Mouse (Mus musculus) activated CD4-positive, CD25-positive, alpha-beta regulatory T cell, adult 4 months (primary cell): ENCODE measurements at regions not wholly inside any gene's neighbourhood (a gene's known extent, or its start where the extent isn't known, plus 50 kb on each side); places are given as distances from the start of the nearest gene placed in this dataset.

ENCODE experiments used
- ATAC-seq: one replicate; pipeline ENCODE4 v1.8.0; 2017

GRCm38 (mm10) chr5:74882563-74882962, 162.0 kb downstream of the Chic2 start:
- no peak for ATAC-seq

DNA sequence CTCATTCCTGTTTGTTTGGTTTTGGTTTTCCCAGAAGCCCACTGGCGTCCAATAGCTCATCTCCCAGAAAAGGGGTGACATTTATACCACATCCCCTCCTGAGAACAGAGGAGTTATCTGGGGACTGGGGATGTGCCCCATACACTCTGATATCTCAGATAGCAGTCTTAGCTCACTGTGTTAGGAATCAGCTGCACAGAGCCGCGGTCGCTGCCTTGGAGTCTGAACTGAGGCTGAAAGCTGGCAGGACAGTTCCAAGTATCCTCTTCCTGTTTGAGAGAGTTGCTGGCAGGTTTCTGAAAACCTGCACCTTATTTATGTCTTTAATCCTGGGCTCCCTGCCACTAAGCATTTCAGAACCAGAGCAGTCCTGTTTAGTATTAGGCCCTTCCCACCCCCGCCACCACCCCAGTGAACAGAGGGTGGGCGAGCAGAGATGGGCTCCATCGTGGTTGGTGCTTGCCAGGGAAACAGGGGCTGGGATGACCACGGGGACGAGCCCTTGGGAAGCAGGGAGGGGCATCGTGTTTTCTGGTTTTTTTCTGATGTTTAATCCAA, 163.8 kb downstream of the Chic2 start:
- no peak for ATAC-seq

DNA sequence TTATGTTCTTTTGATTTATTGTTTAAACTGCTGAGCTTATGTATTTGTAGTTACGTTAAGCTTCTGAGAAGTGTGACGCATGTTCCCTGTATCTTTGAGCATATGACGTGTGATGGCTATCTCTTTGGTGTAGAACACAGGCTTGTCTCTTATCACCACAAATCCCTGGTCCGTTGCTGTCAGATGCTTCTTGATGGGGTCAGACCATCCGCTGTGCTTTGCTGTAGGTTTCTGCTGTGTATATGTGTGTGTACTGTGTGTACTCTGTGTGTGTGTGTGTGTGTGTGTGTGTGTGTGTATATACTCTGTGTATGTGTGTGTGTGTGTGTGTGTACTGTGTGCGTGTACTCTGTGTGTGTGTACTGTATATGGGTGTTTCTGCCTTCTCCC, 164.5 kb downstream of the Chic2 start:
- no peak for ATAC-seq

- no peak for ATAC-seq
These were observed 165.2 kb downstream of the Chic2 start for GRCm38 (mm10) chr5:74879098-74880047.

GRCm38 (mm10) chr5:74877595-74877994, 167.0 kb downstream of the Chic2 start:
- ATAC-seq, result no peak

- no peak for ATAC-seq
These were observed 167.4 kb downstream of the Chic2 start for GRCm38 (mm10) chr5:74877185-74877584.

DNA sequence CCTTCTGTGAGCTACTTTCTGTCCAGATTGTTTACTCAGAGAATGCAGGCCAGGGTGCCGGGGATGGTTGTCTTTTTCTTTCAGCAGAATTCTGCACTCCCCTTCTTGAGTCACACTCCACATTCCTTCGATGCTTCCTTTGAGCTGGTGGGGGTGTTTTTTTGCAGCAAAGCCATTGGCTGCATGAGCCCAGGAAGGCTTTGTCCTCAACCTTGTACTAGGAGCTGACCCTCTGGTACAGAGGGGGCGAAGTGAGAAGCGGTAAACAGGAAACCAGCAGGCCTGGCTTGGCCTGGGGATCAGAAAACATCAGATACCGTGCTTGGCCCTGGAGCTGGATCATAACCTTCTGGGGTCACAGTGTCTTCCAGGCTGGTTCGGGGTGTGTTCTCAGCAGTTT, 169.9 kb downstream of the Chic2 start:
- ATAC-seq, result no peak

- no peak for ATAC-seq
These were observed 167.9 kb upstream of the Lnx1 start for GRCm38 (mm10) chr5:74870615-74871014.

DNA sequence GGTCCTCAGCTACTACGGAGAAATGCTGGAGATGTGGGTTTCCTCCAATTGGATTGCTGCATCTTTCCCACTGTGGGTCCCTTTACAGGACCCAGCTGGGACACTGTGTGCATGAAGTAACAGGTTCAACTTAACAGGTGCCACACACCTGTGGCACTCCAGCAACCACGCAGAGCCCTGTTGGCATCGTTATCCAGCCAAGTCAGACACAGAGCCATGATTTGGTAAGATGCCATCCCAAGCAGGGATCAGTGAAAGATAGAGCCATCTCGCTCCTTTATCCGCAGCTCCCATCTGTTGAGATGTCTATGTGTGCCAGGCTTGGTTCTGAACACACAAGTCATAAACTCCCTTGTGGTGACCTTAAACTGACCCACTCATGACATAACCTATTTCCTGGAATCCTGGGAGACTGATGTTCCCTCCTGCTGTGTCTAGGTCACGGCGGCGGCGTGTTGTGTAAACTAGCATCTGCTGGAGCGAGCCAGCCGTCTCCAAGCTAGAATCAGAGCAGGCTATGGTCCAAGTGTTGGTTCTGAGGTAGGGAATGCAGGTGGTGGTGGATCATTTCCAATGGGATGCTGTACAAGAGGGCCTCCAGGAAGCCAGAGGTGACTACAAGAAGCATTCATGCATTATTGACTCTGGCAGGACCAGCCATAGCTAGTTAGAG, 164.5 kb upstream of the Lnx1 start:
- no peak for ATAC-seq

DNA sequence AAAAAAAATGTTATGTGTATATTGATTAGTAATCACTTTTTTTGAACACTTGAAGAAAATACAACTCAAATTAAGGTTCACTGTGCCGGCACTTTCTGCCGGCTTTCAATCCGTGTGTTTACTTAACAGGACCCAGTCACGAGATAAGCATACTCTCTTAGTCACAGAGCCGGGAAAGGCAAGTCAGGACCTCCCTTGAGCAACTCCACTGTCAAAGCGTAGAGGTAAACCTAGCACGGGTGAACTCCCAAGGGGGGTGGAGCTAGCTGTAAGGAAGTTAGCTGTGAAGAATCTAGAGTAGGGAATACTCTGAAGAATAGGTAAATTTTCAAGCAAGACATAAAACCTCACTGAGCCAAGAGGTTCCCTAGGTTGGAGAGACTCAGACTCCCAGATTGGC, 164.0 kb upstream of the Lnx1 start:
- ATAC-seq, result no peak

DNA sequence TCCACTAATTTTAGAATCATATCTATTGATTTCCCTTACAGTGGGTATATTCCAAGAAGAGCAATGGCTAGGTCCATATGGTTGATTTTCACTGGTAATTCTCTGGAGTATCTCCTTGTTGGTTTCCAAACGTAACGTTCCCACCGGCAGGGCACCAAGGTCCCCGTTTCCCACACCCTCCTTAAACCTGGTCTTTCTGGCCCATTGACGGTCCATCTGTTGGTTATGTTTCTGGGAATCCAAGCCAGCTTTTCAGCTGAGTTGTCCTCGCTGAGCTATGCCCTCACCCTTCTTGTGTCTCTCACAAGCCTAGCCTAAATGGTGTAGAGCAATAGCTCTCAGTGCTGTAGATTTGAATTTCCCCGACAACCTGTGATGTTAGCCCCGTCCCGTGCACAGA, 162.7 kb upstream of the Lnx1 start:
- ATAC-seq, result no peak

- ATAC-seq, result no peak
These were observed 161.9 kb upstream of the Lnx1 start for GRCm38 (mm10) chr5:74864540-74865157.

GRCm38 (mm10) chr5:74861297-74861696, 158.6 kb upstream of the Lnx1 start:
- no peak for ATAC-seq

DNA sequence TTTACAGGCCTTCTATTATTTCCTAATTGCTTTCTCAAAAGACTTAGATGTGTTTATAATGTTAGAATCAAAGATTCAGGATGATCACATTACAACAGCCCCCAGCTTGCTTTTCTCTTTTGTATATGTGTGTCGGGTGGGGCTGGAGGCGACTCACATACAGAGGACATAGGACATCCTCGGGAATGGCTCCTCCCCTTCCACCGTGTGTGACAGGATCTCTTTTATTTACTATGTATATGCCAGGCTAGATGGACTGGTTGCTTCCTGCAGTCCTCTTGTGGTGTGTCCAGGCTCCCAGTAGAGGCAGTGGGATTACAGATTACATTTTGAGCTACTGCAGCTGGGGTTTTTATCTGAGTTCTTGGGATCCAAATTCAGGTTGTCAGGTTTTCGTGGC, 155.1 kb upstream of the Lnx1 start:
- no peak for ATAC-seq

DNA sequence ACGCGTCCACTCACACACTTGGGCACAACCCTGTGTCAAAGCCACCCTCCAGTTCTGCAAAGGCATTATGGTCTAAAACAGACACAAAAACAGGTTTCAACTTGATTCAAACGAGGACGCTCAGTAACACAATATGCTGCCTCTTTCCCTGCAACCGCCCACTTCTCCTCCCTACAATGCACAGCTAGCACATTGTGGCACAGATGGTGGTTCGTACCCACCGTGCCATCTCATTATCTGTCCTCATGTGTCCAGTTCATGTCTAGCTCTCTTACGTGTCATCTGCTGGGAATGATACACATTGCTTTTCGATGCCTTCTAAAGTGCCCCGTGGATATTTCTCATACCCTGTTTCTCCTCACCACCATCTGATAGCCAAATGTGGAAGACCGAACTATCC, 154.4 kb upstream of the Lnx1 start:
- no peak for ATAC-seq

- ATAC-seq, result no peak
These were observed 145.1 kb upstream of the Lnx1 start for GRCm38 (mm10) chr5:74847824-74848223.

DNA sequence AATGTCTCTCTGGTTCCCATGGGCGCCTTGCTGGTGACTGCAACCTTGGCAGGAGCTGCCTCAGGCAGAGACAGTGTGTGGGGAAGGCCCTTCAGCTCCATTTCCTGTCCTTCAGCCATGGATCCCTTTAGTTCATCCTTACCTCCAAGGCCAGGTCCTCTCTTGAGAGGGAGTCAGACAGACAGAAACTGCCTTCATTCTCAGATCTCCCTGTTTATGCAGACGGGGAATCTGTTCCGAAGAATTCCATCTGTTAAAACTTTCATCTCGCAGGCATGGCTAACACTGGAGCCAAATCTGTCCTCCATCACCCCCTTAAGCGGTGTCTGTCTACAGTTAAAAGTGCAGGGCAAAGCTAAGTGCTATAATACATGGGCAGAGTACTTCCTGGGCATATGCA, 144.0 kb upstream of the Lnx1 start:
- no peak for ATAC-seq

GRCm38 (mm10) chr5:74834401-74834800, 131.7 kb upstream of the Lnx1 start:
- no peak for ATAC-seq

DNA sequence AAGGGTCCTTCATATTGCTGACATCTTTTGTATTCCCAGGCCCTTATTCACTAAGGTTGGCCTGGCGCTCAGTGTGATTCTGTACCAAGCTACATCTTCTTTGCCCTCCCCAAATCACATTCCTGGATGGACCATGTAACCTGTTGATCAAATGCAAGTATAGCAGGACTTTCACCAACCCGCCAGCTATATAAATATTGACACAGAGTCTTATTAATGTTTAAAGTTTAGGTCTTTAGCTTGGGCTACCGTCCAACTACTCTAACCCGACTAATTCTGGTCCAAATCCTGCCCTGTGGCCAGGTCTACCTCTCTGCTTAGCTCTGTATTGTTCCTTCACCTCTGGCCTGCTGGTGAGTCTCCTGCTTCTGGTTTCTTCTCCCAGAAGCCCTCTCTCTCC, 131.2 kb upstream of the Lnx1 start:
- no peak for ATAC-seq

GRCm38 (mm10) chr5:74832011-74832410, 129.3 kb upstream of the Lnx1 start:
- no peak for ATAC-seq

DNA sequence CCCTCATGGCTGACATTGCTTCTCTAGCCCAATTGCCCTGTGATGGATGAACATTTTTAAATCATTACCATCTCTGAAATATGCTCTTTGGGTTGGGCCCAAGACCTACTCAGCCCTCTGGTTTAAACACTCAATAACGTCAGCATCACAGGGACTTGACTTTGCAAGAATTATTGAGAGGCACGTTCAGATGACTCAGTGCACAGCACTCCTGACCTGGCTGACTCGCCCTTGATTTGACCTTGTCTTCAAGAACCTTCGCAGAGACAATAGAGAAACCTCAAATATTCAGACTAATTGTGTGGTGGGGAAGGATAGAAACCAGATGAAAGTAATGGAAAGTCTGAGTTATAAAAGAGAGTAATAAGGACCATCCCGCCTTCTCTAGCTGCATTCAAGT, 127.9 kb upstream of the Lnx1 start:
- no peak for ATAC-seq

- no peak for ATAC-seq
These were observed 126.3 kb upstream of the Lnx1 start for GRCm38 (mm10) chr5:74829003-74829402.

- no peak for ATAC-seq
These were observed 125.2 kb upstream of the Lnx1 start for GRCm38 (mm10) chr5:74827944-74828343.
